Mouse (Mus musculus) hindbrain, embryonic 13.5 days (tissue): Measurements from ENCODE around the gene A630089N07Rik. TPM values are rescaled to one million over a fixed set of nuclear protein-coding genes. Genes with fewer than 3 reads are reported as not detected.
"Not testable (repeated sequence)": the region's sequence is repeated elsewhere in the genome, so short reads cannot be mapped to it uniquely, and the experiment has no call there.

Experiments used
- ATAC-seq: fragments of 200-750 bp; cut with Nextera tagmentation; 2 replicates; pipeline ENCODE4 v1.8.0; 2017; ENCODE audit warnings: moderate TSS enrichment; ENCODE audit not compliant: low FRiP score
- H3K27ac ChIP-seq: fragments of 300-500 bp; sonication (generic); 2 replicates; pipeline ENCODE4 v1.5.1; 2015; ENCODE audit warnings: inconsistent platforms, mild to moderate bottlenecking, moderate library complexity
- H3K27me3 ChIP-seq: fragments of 300-500 bp; sonication (generic); 2 replicates; pipeline ENCODE4 v1.6.1; 2015; ENCODE audit warnings: mild to moderate bottlenecking, inconsistent platforms
- H3K36me3 ChIP-seq: fragments of 300-500 bp; sonication (generic); 2 replicates; pipeline ENCODE4 v1.6.1; 2015; ENCODE audit warnings: mild to moderate bottlenecking, inconsistent platforms
- H3K4me1 ChIP-seq: fragments of 300-500 bp; sonication (generic); replicated peaks from 2 replicates; pipeline ENCODE4 v1.6.1; 2015; ENCODE audit warnings: inconsistent platforms
- H3K4me2 ChIP-seq: fragments of 300-500 bp; sonication (generic); 2 replicates; pipeline ENCODE4 v1.6.1; 2015; ENCODE audit warnings: inconsistent platforms, mild to moderate bottlenecking, moderate library complexity
- H3K4me3 ChIP-seq: fragments of 300-500 bp; sonication (generic); 2 replicates; pipeline ENCODE4 v1.5.1; 2015; ENCODE audit warnings: mild to moderate bottlenecking, inconsistent platforms
- H3K9ac ChIP-seq: fragments of 300-500 bp; sonication (generic); 2 replicates; pipeline ENCODE4 v1.6.1; 2015; ENCODE audit warnings: mild to moderate bottlenecking, inconsistent platforms
- H3K9me3 ChIP-seq: fragments of 300-500 bp; sonication (generic); 2 replicates; pipeline ENCODE4 v1.6.1; 2016; ENCODE audit warnings: inconsistent platforms
- WGBS: fragments of 180-500 bp; shearing (Covaris S2); methylation state at CpG from one replicate; pipeline ENCODE4 v1.1.7; 2015; 5-methylcytosine and 5-hydroxymethylcytosine counted together
- polyA plus RNA-seq: library from polyadenylated mRNA; unstranded; fragments of >200 nt; fragmentation: Nextera tagmentation; extraction: Ambion mirVana; gene quantifications from 2 replicates; pipeline ENCODE4 v1.2.1, GENCODE M21; 2015

Gene A630089N07Rik
- polyA plus RNA-seq, 1 experiment from 2014 or later, result 14.4 TPM

DNA sequence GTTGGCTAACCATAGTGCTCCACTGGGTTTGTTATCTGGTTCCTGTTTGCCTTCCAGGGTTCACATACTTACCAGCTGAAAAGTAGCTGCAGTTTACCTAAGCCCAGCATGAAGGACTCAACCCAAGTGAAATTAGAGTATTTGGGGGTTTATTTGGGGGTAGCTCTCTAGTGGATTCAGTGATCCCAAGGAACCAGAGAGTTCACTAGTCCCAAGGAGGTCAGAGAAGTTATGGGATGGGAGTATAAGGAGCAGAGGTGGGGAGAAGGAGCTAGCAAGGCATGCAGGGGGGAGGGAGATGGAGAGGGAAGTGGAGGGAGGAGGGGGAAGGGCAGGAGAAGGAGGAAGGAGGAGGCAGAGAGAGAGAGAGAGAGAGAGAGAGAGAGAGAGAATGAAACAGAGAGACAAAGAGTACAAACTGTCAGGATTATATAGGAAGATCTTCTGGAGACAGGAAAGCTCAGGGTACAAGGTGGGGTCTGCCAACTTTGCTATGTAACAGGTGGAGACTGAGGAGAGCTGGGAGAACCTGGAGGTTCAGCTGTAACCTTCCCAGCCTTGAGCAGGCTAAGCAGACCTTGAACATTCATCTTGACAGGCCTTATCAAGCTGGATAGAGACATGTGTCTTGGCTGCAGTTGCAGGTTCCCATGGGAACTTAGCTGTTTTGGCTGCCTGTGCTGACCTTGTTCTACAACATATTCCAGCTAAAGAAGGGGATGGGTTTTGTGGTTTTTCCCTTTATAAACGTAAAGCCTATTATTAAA is 86.2 kb downstream of the A630089N07Rik start:
- Histone ChIP-seq H3K4me3 (peak overlapping the region; percentile 57), H3K27ac (no peak overlapping the region), H3K9ac (peak overlapping the region; percentile 70; the same call in 1 of the 2 replicates), H3K4me2 (peak overlapping the region; percentile 83), H3K27me3 (0 out of 2 replicates have a peak, but pooled peaks cover 2% of the 10 kb centered on the region), H3K4me1 (peaks cover 16% of the 10 kb centered on the region), H3K36me3 (peaks cover 14% of the 10 kb centered on the region), H3K9me3 (0 out of 2 replicates have a peak, but pooled peaks cover 4% of the 10 kb centered on the region)
- no peak for ATAC-seq
- WGBS, result 22% methylated on average over 1 of the region's 1 CpGs

DNA sequence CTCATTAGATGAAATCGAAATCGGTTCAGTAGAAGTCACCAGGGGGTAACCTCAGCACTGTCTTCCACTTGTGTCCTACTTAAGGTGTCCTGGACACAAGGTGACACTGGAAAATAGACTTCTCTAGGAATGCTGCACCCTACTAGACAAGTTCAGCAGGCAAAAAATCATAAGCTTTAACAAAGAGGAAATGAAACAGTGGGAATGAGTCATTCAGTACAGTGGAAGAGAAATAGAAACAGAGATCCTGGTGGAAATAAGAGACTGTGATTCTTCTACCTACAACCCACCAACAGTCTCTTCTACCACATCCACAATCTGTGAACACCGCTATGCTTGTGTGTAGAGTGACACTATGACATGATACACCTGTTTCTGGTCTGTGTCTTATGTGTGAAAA is 89.8 kb downstream of the A630089N07Rik start:
- H3K4me1 ChIP-seq, H3K9me3 ChIP-seq, H3K27me3 ChIP-seq, H3K36me3 ChIP-seq, ATAC-seq, H3K4me2 ChIP-seq, H3K27ac ChIP-seq, H3K4me3 ChIP-seq, H3K9ac ChIP-seq: not testable (repeated sequence)
- 79% methylated on average over 3 of the region's 3 CpGs for WGBS

DNA sequence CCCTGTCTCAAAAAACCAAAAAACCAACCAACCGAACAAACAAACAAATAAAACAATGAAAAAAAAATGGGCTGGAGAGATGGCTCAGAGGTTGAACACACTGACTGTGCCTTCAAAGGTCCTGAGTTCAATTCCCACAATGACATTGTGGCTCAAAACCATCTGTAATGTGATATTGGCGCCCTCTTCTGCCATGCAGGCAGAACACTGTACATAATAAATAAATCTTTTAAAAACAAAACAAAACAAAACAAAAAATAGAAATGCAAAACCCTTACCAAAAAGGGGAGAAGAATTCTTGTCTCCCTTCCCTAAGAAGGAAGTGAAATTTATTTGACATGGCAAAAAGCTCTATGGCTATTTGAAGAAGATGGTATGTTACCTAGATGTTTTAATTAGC is 90.7 kb downstream of the A630089N07Rik start:
- Histone ChIP-seq H3K27ac (no peak overlapping the region), H3K9ac (no peak overlapping the region), H3K4me3 (no peak overlapping the region), H3K4me2 (no peak overlapping the region), H3K27me3 (0 out of 2 replicates have a peak, but pooled peaks cover 2% of the 10 kb centered on the region), H3K36me3 (no peaks in the 10 kb centered on the region), H3K9me3 (no peaks in the 10 kb centered on the region), H3K4me1 (peaks cover 5% of the 10 kb centered on the region)
- WGBS, result 82% methylated on average over 2 of the region's 2 CpGs
- no peak for ATAC-seq

DNA sequence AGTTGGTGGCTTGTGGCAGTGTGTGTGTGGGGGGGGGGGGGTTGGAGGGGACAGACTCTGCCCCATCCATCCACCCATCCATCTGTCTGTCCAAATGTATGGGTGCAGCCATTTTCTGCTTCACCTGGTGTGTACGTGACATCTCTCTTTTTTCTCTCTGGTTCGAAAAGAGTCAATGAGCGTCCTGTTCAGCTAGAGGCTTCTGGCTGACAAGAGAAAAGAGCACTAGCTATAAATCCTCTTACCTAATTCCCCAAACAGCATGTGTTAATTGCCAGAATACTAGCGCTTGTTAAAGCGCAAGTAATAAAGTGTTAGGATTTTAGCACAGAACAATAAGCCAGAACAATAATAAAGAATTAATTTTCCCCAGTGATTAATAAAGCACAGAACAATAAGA is 97.7 kb downstream of the A630089N07Rik start:
- no peak overlapping the region for H3K4me2 ChIP-seq
- ATAC-seq, result no peak
- no peak overlapping the region for H3K27ac ChIP-seq
- H3K27me3 ChIP-seq, result no peaks in the 10 kb centered on the region
- no peaks in the 10 kb centered on the region for H3K4me1 ChIP-seq
- H3K9me3 ChIP-seq, result no peaks in the 10 kb centered on the region
- H3K4me3 ChIP-seq, result no peak overlapping the region
- no peaks in the 10 kb centered on the region for H3K36me3 ChIP-seq
- WGBS, result 72% methylated on average over 5 of the region's 5 CpGs
- H3K9ac ChIP-seq, result no peak overlapping the region

DNA sequence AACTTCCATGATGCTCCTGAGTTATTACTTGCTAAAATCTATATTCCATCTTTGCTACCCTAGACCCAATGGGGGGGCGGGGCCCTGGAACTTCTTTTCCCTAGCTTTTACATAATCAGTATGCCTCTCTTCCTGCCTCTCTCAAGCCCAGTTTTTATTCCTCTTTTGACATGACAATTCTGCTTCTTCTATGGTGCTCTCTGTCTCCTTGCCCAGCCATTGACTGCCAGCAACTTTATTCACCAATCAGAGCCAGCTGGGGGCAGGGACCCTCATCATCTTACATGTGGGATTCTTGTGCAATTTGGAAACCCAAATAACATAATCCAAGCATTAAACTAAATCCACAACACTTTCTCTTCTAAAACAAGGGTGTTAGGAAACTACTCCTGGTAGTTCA is 100.9 kb downstream of the A630089N07Rik start:
- no peaks in the 10 kb centered on the region for H3K27me3 ChIP-seq
- no peaks in the 10 kb centered on the region for H3K9me3 ChIP-seq
- no peak for ATAC-seq
- no peak overlapping the region for H3K4me3 ChIP-seq
- H3K36me3 ChIP-seq, result no peaks in the 10 kb centered on the region
- no peak overlapping the region for H3K4me2 ChIP-seq
- no peaks in the 10 kb centered on the region for H3K4me1 ChIP-seq
- 95% methylated on average over 1 of the region's 1 CpGs for WGBS
- H3K27ac ChIP-seq, result no peak overlapping the region
- H3K9ac ChIP-seq, result no peak overlapping the region

DNA sequence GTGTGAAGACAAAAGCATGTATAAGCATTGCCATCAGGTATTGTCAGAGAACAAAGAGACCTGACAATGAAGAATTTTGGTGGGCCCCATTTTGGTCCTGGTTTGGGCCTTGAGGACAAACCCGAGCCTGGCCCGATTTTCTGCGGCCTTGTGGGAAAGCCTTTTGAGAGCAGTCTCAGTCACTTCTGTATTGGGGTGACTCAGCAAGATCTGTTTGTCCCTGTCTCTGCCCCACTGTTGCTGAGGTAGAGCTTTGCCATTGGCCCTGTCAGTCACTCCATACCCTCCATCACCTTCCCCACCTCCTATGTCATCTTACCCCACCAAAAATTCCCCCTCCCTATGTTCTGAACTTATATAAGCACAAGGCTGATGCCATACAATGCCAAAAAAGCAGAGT is 104.5 kb downstream of the A630089N07Rik start:
- no peak overlapping the region for H3K4me3 ChIP-seq
- H3K4me1 ChIP-seq, result no peaks in the 10 kb centered on the region
- no peak overlapping the region for H3K4me2 ChIP-seq
- no peaks in the 10 kb centered on the region for H3K27me3 ChIP-seq
- no peaks in the 10 kb centered on the region for H3K36me3 ChIP-seq
- no peak overlapping the region for H3K27ac ChIP-seq
- H3K9ac ChIP-seq, result no peak overlapping the region
- ATAC-seq, result no peak
- 87% methylated on average over 3 of the region's 3 CpGs for WGBS
- H3K9me3 ChIP-seq, result no peaks in the 10 kb centered on the region

- Histone ChIP-seq H3K4me3 (no peak overlapping the region), H3K9ac (no peak overlapping the region), H3K27me3 (no peaks in the 10 kb centered on the region), H3K36me3 (no peaks in the 10 kb centered on the region), H3K4me1 (no peaks in the 10 kb centered on the region), H3K27ac (no peak overlapping the region), H3K9me3 (no peaks in the 10 kb centered on the region), H3K4me2 (no peak overlapping the region)
- 81% methylated on average over 1 of the region's 1 CpGs for WGBS
- no peak for ATAC-seq
Measured at GRCm38 (mm10) chr16:97977277-97977676, 105.0 kb downstream of the A630089N07Rik start.

DNA sequence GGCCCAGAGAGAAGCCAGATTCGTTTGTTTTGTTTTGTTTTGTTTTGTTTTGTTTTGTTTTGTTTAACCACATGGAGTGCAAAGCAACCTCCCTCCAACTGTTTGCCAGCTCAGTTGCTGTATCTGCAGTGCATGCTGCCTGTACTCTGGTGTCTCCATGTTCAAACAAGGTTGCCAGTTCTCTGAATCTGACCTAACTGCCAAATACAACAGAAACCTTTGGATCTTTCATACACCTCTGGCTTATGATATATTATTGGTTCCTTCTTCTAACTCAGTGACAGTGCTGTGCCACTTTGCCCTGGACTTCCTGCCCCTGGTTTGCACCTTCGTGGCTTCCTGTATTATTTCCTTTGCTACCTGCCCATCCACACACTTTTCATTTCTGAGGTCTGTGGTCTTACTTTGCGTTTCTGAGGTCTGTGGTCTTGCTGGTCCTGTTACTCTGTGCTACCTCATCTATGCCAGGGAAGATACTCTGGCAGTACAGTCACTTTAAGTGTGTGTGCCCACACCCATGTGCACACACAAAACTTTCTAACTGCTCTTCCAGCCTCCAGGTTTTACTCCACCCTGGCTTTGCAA is 118.2 kb downstream of the A630089N07Rik start:
- H3K27ac ChIP-seq, result no peak overlapping the region

GRCm38 (mm10) chr16:97962151-97962948 is 119.9 kb downstream of the A630089N07Rik start, which contains the start of the genes C2cd2 and Zbtb21:
Gene C2cd2, minus strand, starts transcription at chr16:97962598.
Gene Zbtb21, minus strand, starts transcription at chr16:97962622.
- peak within 1 kb of the TSS; percentile 80 for H3K4me3 ChIP-seq
- under 1% methylated on average over 76 of the region's 78 CpGs for WGBS
- peaks cover 20% of the 10 kb centered on the region for H3K4me1 ChIP-seq
- H3K4me2 ChIP-seq, result peak within 1 kb of the TSS; percentile 90
- H3K9me3 ChIP-seq, result no peaks in the 10 kb centered on the region
- no peaks in the 10 kb centered on the region for H3K27me3 ChIP-seq
- peak within 1 kb of the TSS; percentile 92 for H3K9ac ChIP-seq
- H3K36me3 ChIP-seq, result no peaks in the 10 kb centered on the region
- ATAC-seq, result peak; percentile 99
- H3K27ac ChIP-seq, result peak within 1 kb of the TSS; percentile 98

More for the DNA sequence above, 118.2 kb downstream of the A630089N07Rik start:
- H3K9ac ChIP-seq, result no peak overlapping the region
- no peak overlapping the region for H3K4me3 ChIP-seq
- WGBS, result 87% methylated on average over 3 of the region's 3 CpGs
- H3K27me3 ChIP-seq, result no peaks in the 10 kb centered on the region
- ATAC-seq, result no peak
- H3K4me1 ChIP-seq, result peaks cover 16% of the 10 kb centered on the region
- no peak overlapping the region for H3K4me2 ChIP-seq
- H3K9me3 ChIP-seq, result no peaks in the 10 kb centered on the region
- no peaks in the 10 kb centered on the region for H3K36me3 ChIP-seq

GRCm38 (mm10) chr16:97961381-97962150 is 120.7 kb downstream of the A630089N07Rik start:
- H3K27me3 ChIP-seq, result no peaks in the 10 kb centered on the region
- H3K36me3 ChIP-seq, result peaks cover 2% of the 10 kb centered on the region
- 9% methylated on average over 34 of the region's 36 CpGs for WGBS
- peak overlapping the region; percentile 98 for H3K27ac ChIP-seq
- peaks cover 20% of the 10 kb centered on the region for H3K4me1 ChIP-seq
- peak overlapping the region; percentile 92 for H3K9ac ChIP-seq
- H3K4me2 ChIP-seq, result peak overlapping the region; percentile 90
- ATAC-seq, result peak; percentile 52
- peak overlapping the region; percentile 80 for H3K4me3 ChIP-seq
- no peaks in the 10 kb centered on the region for H3K9me3 ChIP-seq

GRCm38 (mm10) chr16:97960348-97960747 is 121.9 kb downstream of the A630089N07Rik start:
- 93% methylated on average over 3 of the region's 3 CpGs for WGBS
- Histone ChIP-seq H3K27me3 (no peaks in the 10 kb centered on the region), H3K4me2 (no peak overlapping the region; the same call in 1 of the 2 replicates), H3K9ac (no peak overlapping the region), H3K36me3 (peaks cover 14% of the 10 kb centered on the region), H3K27ac (no peak overlapping the region), H3K4me1 (peaks cover 20% of the 10 kb centered on the region), H3K4me3 (no peak overlapping the region), H3K9me3 (no peaks in the 10 kb centered on the region)
- no peak for ATAC-seq
